Mouse (Mus musculus) erythroblast, embryonic 14.5 days (primary cell): Measurements from ENCODE around the gene 4930404H24Rik. TPM values are rescaled to one million over a fixed set of nuclear protein-coding genes. Genes with fewer than 3 reads are reported as not detected.

ENCODE experiments used
- H3K27me3 ChIP-seq: 2 replicates; pipeline ENCODE4 v1.6.1; 2012; ENCODE audit warnings: inconsistent platforms; ENCODE audit not compliant: control insufficient read depth
- H3K36me3 ChIP-seq: 2 replicates; pipeline ENCODE4 v1.6.1; 2012; ENCODE audit warnings: mild to moderate bottlenecking, inconsistent platforms; ENCODE audit not compliant: control insufficient read depth
- H3K4me1 ChIP-seq: 2 replicates; pipeline ENCODE4 v1.6.1; 2012; ENCODE audit warnings: inconsistent platforms; ENCODE audit not compliant: control insufficient read depth
- H3K4me3 ChIP-seq: replicated peaks from 2 replicates; pipeline ENCODE3; 2012; ENCODE audit warnings: moderate library complexity, mild to moderate bottlenecking, inconsistent platforms
- H3K9me3 ChIP-seq: 2 replicates; pipeline ENCODE4 v1.6.1; 2012; ENCODE audit warnings: low read length, inconsistent platforms, mixed read lengths; ENCODE audit not compliant: control insufficient read depth
- GATA1 ChIP-seq: IDR thresholded peaks from 2 replicates; pipeline ENCODE4 v1.6.1; 2012; ENCODE audit warnings: low read length, inconsistent platforms, mixed read lengths
- TAL1 ChIP-seq: IDR thresholded peaks from 3 replicates; pipeline ENCODE4 v1.6.1; 2012; ENCODE audit warnings: low read length, inconsistent platforms, mixed read lengths
- polyA plus RNA-seq: library from polyadenylated mRNA; stranded (reverse); fragments of >175 nt; gene quantifications from 2 replicates; pipeline ENCODE4 v1.2.3, GENCODE M21; 2012

Gene 4930404H24Rik
- polyA plus RNA-seq, 1 experiment, result not detected

GRCm38 (mm10) chr2:153514497-153515380 lies 22.1 kb downstream of the 4930404H24Rik start:
- Histone ChIP-seq H3K36me3 (peaks cover 51% of the 10 kb centered on the region), H3K27me3 (no peaks in the 10 kb centered on the region), H3K4me3 (no peak overlapping the region), H3K9me3 (peaks cover 4% of the 10 kb centered on the region; the same call in 1 of the 2 replicates), H3K4me1 (peaks cover 92% of the 10 kb centered on the region)
- TF ChIP-seq GATA1 (no peak), TAL1 (no peak)

DNA sequence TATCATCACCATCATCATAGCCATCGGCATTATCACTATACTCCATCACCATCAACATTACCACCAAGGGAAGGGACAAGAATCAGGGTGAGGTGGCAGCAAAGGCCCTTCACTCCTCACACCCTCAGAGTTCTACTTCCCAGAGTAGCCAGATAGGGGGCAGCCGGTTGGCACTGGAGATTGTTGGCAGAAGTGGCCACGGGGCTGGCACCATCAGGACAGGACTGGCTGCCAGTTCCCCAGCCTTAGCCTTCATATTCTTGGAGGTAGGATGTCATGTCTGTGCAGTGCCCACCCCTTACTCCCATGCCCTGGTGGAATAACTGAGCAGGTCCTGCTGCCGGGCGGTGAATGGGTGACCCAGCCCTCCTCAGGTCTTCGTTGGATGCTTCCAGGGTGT lies 23.0 kb downstream of the 4930404H24Rik start:
- peaks cover 4% of the 10 kb centered on the region; the same call in 1 of the 2 replicates for H3K9me3 ChIP-seq
- no peaks in the 10 kb centered on the region for H3K27me3 ChIP-seq
- peaks cover 92% of the 10 kb centered on the region for H3K4me1 ChIP-seq
- TF ChIP-seq GATA1 (no peak), TAL1 (no peak)
- peaks cover 53% of the 10 kb centered on the region for H3K36me3 ChIP-seq
- H3K4me3 ChIP-seq, result no peak overlapping the region

DNA sequence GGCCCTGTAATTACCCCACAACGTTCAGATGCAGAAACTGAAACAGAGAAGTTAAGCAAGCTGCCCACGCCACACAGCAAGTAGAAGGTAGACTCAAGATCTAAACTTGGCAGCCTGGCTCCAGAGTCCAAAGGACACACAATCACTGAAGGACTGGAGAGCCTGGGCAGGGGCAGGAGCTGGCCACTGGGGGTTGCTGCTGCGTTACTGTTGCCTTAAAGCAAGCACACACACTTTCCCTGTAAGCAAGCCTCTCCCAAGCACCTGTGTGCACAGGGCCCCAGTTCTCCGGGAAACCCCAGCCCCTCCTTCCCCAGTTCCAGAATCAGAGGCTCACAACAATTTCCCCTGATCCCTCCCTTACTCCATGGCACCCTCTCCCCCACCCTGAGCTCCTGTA lies 24.4 kb downstream of the 4930404H24Rik start:
- TF ChIP-seq GATA1, result no peak
- no peak for TF ChIP-seq TAL1
- peaks cover 4% of the 10 kb centered on the region; the same call in 1 of the 2 replicates for H3K9me3 ChIP-seq
- peaks cover 92% of the 10 kb centered on the region for H3K4me1 ChIP-seq
- H3K4me3 ChIP-seq, result no peak overlapping the region
- peaks cover 53% of the 10 kb centered on the region for H3K36me3 ChIP-seq
- H3K27me3 ChIP-seq, result no peaks in the 10 kb centered on the region

GRCm38 (mm10) chr2:153520057-153520456 lies 27.5 kb downstream of the 4930404H24Rik start:
- Histone ChIP-seq H3K4me3 (peak overlapping the region; percentile 27), H3K36me3 (peaks cover 52% of the 10 kb centered on the region), H3K4me1 (peaks cover 98% of the 10 kb centered on the region), H3K9me3 (peaks cover 4% of the 10 kb centered on the region; the same call in 1 of the 2 replicates), H3K27me3 (no peaks in the 10 kb centered on the region)
- TF ChIP-seq GATA1 (no peak), TAL1 (no peak)

GRCm38 (mm10) chr2:153522270-153522669 lies 29.7 kb downstream of the 4930404H24Rik start:
- peaks cover 44% of the 10 kb centered on the region for H3K36me3 ChIP-seq

GRCm38 (mm10) chr2:153523143-153523542 lies 30.6 kb downstream of the 4930404H24Rik start:
- TF ChIP-seq GATA1 (no peak), TAL1 (no peak)
- H3K27me3 ChIP-seq, result no peaks in the 10 kb centered on the region
- H3K4me1 ChIP-seq, result peaks cover 100% of the 10 kb centered on the region
- H3K36me3 ChIP-seq, result peaks cover 44% of the 10 kb centered on the region
- H3K9me3 ChIP-seq, result peaks cover 4% of the 10 kb centered on the region; the same call in 1 of the 2 replicates
- no peak overlapping the region for H3K4me3 ChIP-seq

More at GRCm38 (mm10) chr2:153522270-153522669, 29.7 kb downstream of the 4930404H24Rik start:
- Histone ChIP-seq H3K27me3 (no peaks in the 10 kb centered on the region), H3K4me1 (peaks cover 98% of the 10 kb centered on the region), H3K9me3 (peaks cover 4% of the 10 kb centered on the region; the same call in 1 of the 2 replicates), H3K4me3 (no peak overlapping the region)
- TF ChIP-seq TAL1 (no peak), GATA1 (no peak)

DNA sequence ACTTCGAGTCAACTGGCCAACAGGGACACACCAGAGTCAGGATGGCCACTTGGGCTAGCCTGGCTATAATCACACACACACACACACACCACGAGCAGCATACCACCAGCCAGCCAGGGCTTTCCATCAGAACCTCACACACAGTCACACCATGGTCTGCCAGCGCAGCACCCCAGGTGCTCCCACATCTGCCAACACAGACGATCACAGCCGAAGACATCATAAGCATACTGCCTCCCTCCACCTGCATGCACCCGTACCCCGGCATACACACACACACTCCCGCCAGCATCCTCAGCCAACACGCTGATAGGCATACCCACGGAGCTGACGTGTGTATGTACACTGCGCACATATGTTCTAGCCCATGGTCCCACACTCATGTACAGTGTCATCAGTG lies 31.1 kb downstream of the 4930404H24Rik start:
- TF ChIP-seq TAL1 (no peak), GATA1 (no peak)
- Histone ChIP-seq H3K4me1 (peaks cover 100% of the 10 kb centered on the region), H3K36me3 (peaks cover 39% of the 10 kb centered on the region), H3K9me3 (peaks cover 4% of the 10 kb centered on the region; the same call in 1 of the 2 replicates), H3K27me3 (no peaks in the 10 kb centered on the region), H3K4me3 (no peak overlapping the region)

GRCm38 (mm10) chr2:153524727-153525126 lies 32.1 kb downstream of the 4930404H24Rik start:
- Histone ChIP-seq H3K36me3 (peaks cover 28% of the 10 kb centered on the region), H3K4me1 (peaks cover 99% of the 10 kb centered on the region), H3K4me3 (no peak overlapping the region), H3K27me3 (peaks cover 3% of the 10 kb centered on the region), H3K9me3 (no peaks in the 10 kb centered on the region)
- no peak for TF ChIP-seq TAL1
- no peak for TF ChIP-seq GATA1

- TF ChIP-seq TAL1 (no peak), GATA1 (peak; percentile 80)
These were observed 33.3 kb downstream of the 4930404H24Rik start for GRCm38 (mm10) chr2:153525906-153526311.

More at GRCm38 (mm10) chr2:153525906-153526311, 33.3 kb downstream of the 4930404H24Rik start:
- Histone ChIP-seq H3K4me3 (peak overlapping the region; percentile 47), H3K27me3 (peaks cover 13% of the 10 kb centered on the region), H3K9me3 (no peaks in the 10 kb centered on the region), H3K36me3 (peaks cover 25% of the 10 kb centered on the region), H3K4me1 (peaks cover 97% of the 10 kb centered on the region)
